Mouse (Mus musculus) limb, embryonic 14.5 days (tissue): ENCODE results near the gene 1700020N01Rik. TPM values are rescaled to one million over a fixed set of nuclear protein-coding genes. Genes with fewer than 3 reads are reported as not detected.

Source experiments
- ATAC-seq: fragments of 200-750 bp; cut with Nextera tagmentation; 2 replicates; pipeline ENCODE4 v1.8.0; 2017; ENCODE audit warnings: low read depth, moderate number of reproducible peaks, moderate TSS enrichment; ENCODE audit not compliant: low FRiP score
- DNase-seq: peaks from one replicate; pipeline ENCODE4 v3.0.0-alpha.2; 2015; ENCODE audit warnings: low spot score
- H3K27ac ChIP-seq: fragments of 300-500 bp; sonication (generic); replicated peaks from 2 replicates; pipeline ENCODE4 v1.5.1; 2014; ENCODE audit warnings: low read depth, mild to moderate bottlenecking, low read length, moderate library complexity, mixed read lengths
- H3K27me3 ChIP-seq: fragments of 300-500 bp; sonication (generic); 2 replicates; pipeline ENCODE4 v1.6.1; 2014; ENCODE audit warnings: low read length, mixed read lengths; ENCODE audit not compliant: control insufficient read depth, insufficient read depth
- H3K36me3 ChIP-seq: fragments of 300-500 bp; sonication (generic); 2 replicates; pipeline ENCODE4 v1.6.1; 2014; ENCODE audit warnings: mild to moderate bottlenecking, low read length, moderate library complexity, mixed read lengths; ENCODE audit not compliant: control insufficient read depth, insufficient read depth
- H3K4me1 ChIP-seq: fragments of 300-500 bp; sonication (generic); 2 replicates; pipeline ENCODE4 v1.6.1; 2014; ENCODE audit warnings: antibody characterized with exemption, low read length, mixed read lengths; ENCODE audit not compliant: control insufficient read depth, insufficient read depth
- H3K4me2 ChIP-seq: fragments of 300-500 bp; sonication (generic); replicated peaks from 2 replicates; pipeline ENCODE4 v1.6.1; 2014; ENCODE audit warnings: low read depth, mild to moderate bottlenecking, low read length, moderate library complexity; ENCODE audit not compliant: severe bottlenecking
- H3K4me3 ChIP-seq: fragments of 300-500 bp; sonication (generic); replicated peaks from 2 replicates; pipeline ENCODE4 v1.5.1; 2014; ENCODE audit warnings: low read length
- H3K9ac ChIP-seq: fragments of 300-500 bp; sonication (generic); 2 replicates; pipeline ENCODE4 v1.6.1; 2014; ENCODE audit warnings: mild to moderate bottlenecking, low read depth, low read length, moderate library complexity; ENCODE audit not compliant: severe bottlenecking
- H3K9me3 ChIP-seq: fragments of 300-500 bp; sonication (generic); 2 replicates; pipeline ENCODE4 v1.6.1; 2016; ENCODE audit warnings: low read length; ENCODE audit not compliant: control insufficient read depth
- POLR2A ChIP-seq: fragments of 200-500 bp; IDR thresholded peaks from 2 replicates; pipeline ENCODE4 v1.8.0; 2012; ENCODE audit warnings: inconsistent platforms, mild to moderate bottlenecking, moderate library complexity, borderline replicate concordance; ENCODE audit not compliant: insufficient read depth, insufficient read length; ENCODE audit errors: extremely low read depth
- WGBS: fragments of 180-500 bp; shearing (Covaris S2); extraction: QIAGEN DNeasy Blood & Tissue Kit; methylation state at CpG from one replicate; pipeline ENCODE4 v1.1.7; 2014; 5-methylcytosine and 5-hydroxymethylcytosine counted together
- polyA plus RNA-seq, 2 experiments: library from polyadenylated mRNA; depleted of rRNA in 1 of 2; stranded (reverse) in 1 of 2; unstranded in 1 of 2; fragments of >200 nt; fragmentation: Nextera tagmentation in 1 of 2; extraction: Ambion mirVana in 1 of 2; gene quantifications; 2 replicates each; pipeline versions ENCODE4 v1.2.1 to v1.2.3; 2012 to 2014

The 1700020N01Rik gene
- polyA plus RNA-seq, 2 experiments, result not detected

DNA sequence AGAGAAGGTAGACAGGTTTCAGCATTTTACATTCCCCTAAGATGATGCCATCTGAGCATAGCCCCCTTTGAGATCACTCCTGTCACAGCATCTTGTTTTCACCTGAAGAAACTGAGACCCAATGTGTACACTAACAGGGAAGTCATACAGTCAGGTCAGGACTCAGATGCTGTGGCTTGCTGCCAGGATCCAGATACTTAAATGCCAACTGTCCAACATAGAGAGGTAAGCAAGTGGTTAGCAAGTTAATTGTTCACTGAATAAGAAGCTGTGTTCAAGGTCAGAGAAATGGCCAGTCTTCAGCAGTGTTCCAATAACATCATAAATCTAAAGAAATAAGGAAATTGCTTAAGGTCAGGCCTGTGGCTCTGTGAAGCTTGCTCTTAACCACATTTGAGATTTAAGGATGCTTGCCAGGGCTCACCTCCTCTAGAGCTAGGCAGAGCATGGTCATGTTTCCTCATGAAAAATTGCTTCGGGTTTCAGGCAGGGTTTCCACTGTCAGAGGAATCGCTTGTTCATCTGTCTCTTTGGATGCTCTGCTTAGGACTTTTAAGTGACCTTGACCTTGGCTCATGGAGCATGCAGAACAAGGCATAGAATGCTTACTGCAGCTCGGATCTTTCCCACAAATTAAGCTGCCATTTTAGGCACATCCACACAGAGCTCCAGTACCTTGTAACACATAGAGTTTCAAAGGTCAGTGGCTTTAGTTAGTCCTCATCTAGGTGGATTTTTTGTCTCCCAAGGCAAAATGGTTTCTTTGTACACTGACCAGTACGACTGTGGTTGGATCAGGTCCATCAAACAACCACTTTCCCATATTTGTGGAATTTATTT, 20.3 kb downstream of the 1700020N01Rik start:
- Histone ChIP-seq H3K36me3 (no peaks in the 10 kb centered on the region), H3K4me1 (no peaks in the 10 kb centered on the region; the same call in 1 of the 2 replicates), H3K4me3 (no peak overlapping the region), H3K9ac (no peak overlapping the region), H3K9me3 (no peaks in the 10 kb centered on the region), H3K27me3 (no peaks in the 10 kb centered on the region), H3K4me2 (no peak overlapping the region), H3K27ac (no peak overlapping the region)
- ATAC-seq (no peak), DNase-seq (no peak)
- 83% methylated on average over 4 of the region's 4 CpGs for WGBS
- TF ChIP-seq POLR2A, result no peak

- WGBS, result 70% methylated on average over 1 of the region's 1 CpGs
- Histone ChIP-seq H3K4me3 (no peak overlapping the region), H3K4me1 (no peaks in the 10 kb centered on the region; the same call in 1 of the 2 replicates), H3K27ac (no peak overlapping the region), H3K9ac (no peak overlapping the region), H3K9me3 (no peaks in the 10 kb centered on the region), H3K36me3 (no peaks in the 10 kb centered on the region), H3K27me3 (no peaks in the 10 kb centered on the region), H3K4me2 (no peak overlapping the region)
- no peak for TF ChIP-seq POLR2A
- DNase-seq (no peak), ATAC-seq (no peak)
Observed at GRCm38 (mm10) chr10:21614520-21614919, 21.6 kb downstream of the 1700020N01Rik start.

GRCm38 (mm10) chr10:21618745-21619508, 26.0 kb downstream of the 1700020N01Rik start:
- WGBS, result 91% methylated on average over 5 of the region's 5 CpGs
- no peak for TF ChIP-seq POLR2A
- no peak for ATAC-seq

DNA sequence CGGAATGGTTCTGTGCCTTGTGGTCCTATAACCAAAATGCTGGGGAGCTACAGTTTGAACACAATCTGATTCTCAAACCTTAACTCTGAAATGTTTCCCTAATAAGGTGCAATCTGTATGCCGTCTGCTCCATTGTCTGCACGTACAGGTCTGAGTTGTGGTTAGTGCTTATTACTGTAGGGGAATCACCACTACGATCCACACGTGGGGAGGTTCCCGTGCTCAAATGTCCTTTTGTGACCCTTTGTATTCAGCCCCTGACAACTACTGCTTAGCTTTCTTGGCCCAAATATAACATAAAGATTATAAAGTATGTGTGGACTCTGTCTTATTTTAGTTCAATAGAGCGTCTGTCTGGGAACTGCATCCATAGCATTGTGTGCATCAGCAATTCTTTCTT, 29.1 kb downstream of the 1700020N01Rik start:
- Histone ChIP-seq H3K27ac (no peak overlapping the region), H3K4me2 (no peak overlapping the region), H3K4me1 (peaks cover 9% of the 10 kb centered on the region; the same call in 1 of the 2 replicates), H3K4me3 (no peak overlapping the region), H3K36me3 (no peaks in the 10 kb centered on the region), H3K27me3 (no peaks in the 10 kb centered on the region), H3K9me3 (no peaks in the 10 kb centered on the region), H3K9ac (no peak overlapping the region)
- TF ChIP-seq POLR2A, result no peak
- 55% methylated on average over 7 of the region's 7 CpGs for WGBS
- DNase-seq (no peak), ATAC-seq (no peak)

More at GRCm38 (mm10) chr10:21618745-21619508, 26.0 kb downstream of the 1700020N01Rik start:
- no peaks in the 10 kb centered on the region for H3K36me3 ChIP-seq
- H3K4me2 ChIP-seq, result no peak overlapping the region
- H3K9ac ChIP-seq, result no peak overlapping the region
- H3K27ac ChIP-seq, result no peak overlapping the region
- H3K4me1 ChIP-seq, result peaks cover 9% of the 10 kb centered on the region; the same call in 1 of the 2 replicates
- DNase-seq, result no peak
- no peak overlapping the region for H3K4me3 ChIP-seq
- no peaks in the 10 kb centered on the region for H3K27me3 ChIP-seq
- no peaks in the 10 kb centered on the region for H3K9me3 ChIP-seq

DNA sequence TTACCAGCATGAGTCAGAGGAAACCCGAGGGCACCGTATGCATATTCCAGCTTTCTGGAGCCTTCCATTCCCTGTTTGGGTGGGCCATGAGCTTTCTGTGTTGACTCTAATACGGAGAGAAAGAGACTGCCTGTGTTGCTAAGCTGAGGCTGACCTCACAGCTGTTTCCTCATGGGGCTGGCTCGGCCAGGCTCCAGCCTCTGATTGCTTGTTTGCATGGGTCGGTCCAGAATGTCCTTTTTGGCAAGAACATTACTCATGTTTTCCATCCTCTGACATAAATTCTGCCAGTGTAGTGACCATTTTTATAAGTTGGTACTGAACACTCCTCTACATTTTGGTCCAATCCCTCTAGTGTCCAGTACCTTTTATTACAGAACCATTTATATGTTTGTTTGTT, 35.6 kb downstream of the 1700020N01Rik start:
- no peak overlapping the region for H3K4me2 ChIP-seq
- H3K9ac ChIP-seq, result no peak overlapping the region
- ATAC-seq, result no peak; the same call in 1 of the 2 replicates
- no peak overlapping the region for H3K27ac ChIP-seq
- no peak for TF ChIP-seq POLR2A
- no peaks in the 10 kb centered on the region for H3K36me3 ChIP-seq
- H3K9me3 ChIP-seq, result no peaks in the 10 kb centered on the region
- WGBS, result 57% methylated on average over 5 of the region's 5 CpGs
- H3K4me3 ChIP-seq, result no peak overlapping the region
- no peaks in the 10 kb centered on the region for H3K27me3 ChIP-seq
- DNase-seq, result peak; percentile 73
- peaks cover 15% of the 10 kb centered on the region for H3K4me1 ChIP-seq
